Mouse (Mus musculus) frontal cortex, adult (tissue): ENCODE results near the gene Fbxo10.
"Not testable (repeated sequence)": the region's sequence is repeated elsewhere in the genome, so short reads cannot be mapped to it uniquely, and the experiment has no call there.

Experiments
- ATAC-seq: cut with Nextera tagmentation; 2 replicates; pipeline ENCODE4 v1.9.2; 2017; ENCODE audit warnings: mild to moderate bottlenecking, moderate library complexity, mixed read lengths; ENCODE audit not compliant: low TSS enrichment

Fbxo10 gene

GRCm38 (mm10) chr4:45084021-45084894 is at the start of gene Fbxo10:
Gene Fbxo10 (minus strand): TSS chr4:45084604.
- ATAC-seq: peak; percentile 92

GRCm38 (mm10) chr4:45131021-45131420 is 46.6 kb upstream of the Fbxo10 start:
- ATAC-seq: no peak

- no peak for ATAC-seq
Measured at GRCm38 (mm10) chr4:45121311-45121710, 36.9 kb upstream of the Fbxo10 start.

- ATAC-seq: no peak
Measured at GRCm38 (mm10) chr4:45108456-45109110, 24.2 kb upstream of the Fbxo10 start.

GRCm38 (mm10) chr4:45107601-45108277 is 23.3 kb upstream of the Fbxo10 start, which contains the start of gene Tomm5:
Gene Tomm5 (minus strand): TSS chr4:45108114.
- ATAC-seq: peak; percentile 100

GRCm38 (mm10) chr4:45107066-45107465 is 22.7 kb upstream of the Fbxo10 start:
- no peak for ATAC-seq

- ATAC-seq: no peak
Measured at GRCm38 (mm10) chr4:45106409-45106808, 22.0 kb upstream of the Fbxo10 start.

- peak; percentile 89 for ATAC-seq
Measured at GRCm38 (mm10) chr4:45097198-45097872, 12.9 kb upstream of the Fbxo10 start.

GRCm38 (mm10) chr4:45084895-45085290 is 489 bp upstream of the Fbxo10 start:
- ATAC-seq: no peak

- no peak for ATAC-seq
Measured at GRCm38 (mm10) chr4:45083487-45083886, 917 bp downstream of the Fbxo10 start.

- 0 out of 2 replicates have a peak, but pooled peaks have one; percentile 4 for ATAC-seq
Measured at GRCm38 (mm10) chr4:45082951-45083350, 1.5 kb downstream of the Fbxo10 start.

- ATAC-seq: not testable (repeated sequence)
Measured at GRCm38 (mm10) chr4:45081041-45081440, 3.4 kb downstream of the Fbxo10 start.

GRCm38 (mm10) chr4:45073544-45073943 is 10.9 kb downstream of the Fbxo10 start:
- ATAC-seq: no peak

- no peak for ATAC-seq
Measured at GRCm38 (mm10) chr4:45072261-45072973, 12.0 kb downstream of the Fbxo10 start.

GRCm38 (mm10) chr4:45067742-45068141 is 16.7 kb downstream of the Fbxo10 start:
- ATAC-seq: no peak

- ATAC-seq: peak; percentile 70
Measured at GRCm38 (mm10) chr4:45066036-45066730, 18.2 kb downstream of the Fbxo10 start.

GRCm38 (mm10) chr4:45064577-45064976 is 19.8 kb downstream of the Fbxo10 start:
- no peak for ATAC-seq

- ATAC-seq: not testable (repeated sequence)
Measured at GRCm38 (mm10) chr4:45063836-45064235, 20.6 kb downstream of the Fbxo10 start.

GRCm38 (mm10) chr4:45055451-45055850 is 29.0 kb downstream of the Fbxo10 start:
- ATAC-seq: 0 out of 2 replicates have a peak, but pooled peaks have one; percentile 6

GRCm38 (mm10) chr4:45054862-45055261 is 29.5 kb downstream of the Fbxo10 start:
- ATAC-seq: peak; percentile 84
